Mouse (Mus musculus) embryo, embryonic 11.5 days (tissue): ENCODE data around the gene N4bp2l2.
"Not testable (repeated sequence)": the region's sequence is repeated elsewhere in the genome, so short reads cannot be mapped to it uniquely, and the experiment has no call there.

Experiments
- DNase-seq: peaks from one replicate; pipeline ENCODE4 v3.0.0-alpha.2; 2012; ENCODE audit warnings: low read depth, low spot score

N4bp2l2 gene

DNA sequence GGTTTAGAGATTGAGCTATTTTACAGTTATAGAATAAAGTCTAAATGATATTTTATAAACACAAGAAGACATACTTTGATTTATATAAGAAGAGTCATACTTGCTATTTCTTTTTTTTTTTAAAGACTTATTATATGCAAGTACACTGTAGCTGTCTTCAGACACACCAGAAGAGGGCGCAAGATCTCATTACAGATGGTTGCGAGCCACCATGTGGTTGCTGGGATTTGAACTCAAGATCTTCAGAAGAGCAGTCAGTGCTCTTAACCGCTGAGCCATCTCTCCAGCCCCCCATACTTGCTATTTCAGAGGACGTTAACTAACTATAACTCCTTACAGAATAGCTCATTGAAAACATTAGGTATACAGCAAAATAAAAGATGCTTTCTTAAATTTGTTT, 22.6 kb downstream of the N4bp2l2 start:
- not testable (repeated sequence) for DNase-seq

DNA sequence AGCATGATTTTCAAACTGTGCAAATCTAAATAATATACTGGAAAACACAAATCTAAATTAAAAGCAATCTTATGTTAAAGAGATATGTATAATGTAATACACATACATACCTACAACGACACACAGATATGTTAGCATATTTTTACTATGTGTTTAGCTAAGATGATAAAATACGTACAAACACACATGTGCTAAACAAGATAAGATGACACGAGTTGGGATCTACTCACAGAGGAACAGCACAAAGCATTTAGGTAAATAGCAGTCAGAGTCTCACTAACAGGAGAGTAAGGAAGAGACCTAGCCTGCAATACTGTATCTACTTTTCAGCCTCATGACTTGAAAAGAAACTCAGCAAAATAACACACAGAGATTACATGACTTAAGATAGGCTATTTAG, 24.5 kb downstream of the N4bp2l2 start:
- no peak for DNase-seq

DNA sequence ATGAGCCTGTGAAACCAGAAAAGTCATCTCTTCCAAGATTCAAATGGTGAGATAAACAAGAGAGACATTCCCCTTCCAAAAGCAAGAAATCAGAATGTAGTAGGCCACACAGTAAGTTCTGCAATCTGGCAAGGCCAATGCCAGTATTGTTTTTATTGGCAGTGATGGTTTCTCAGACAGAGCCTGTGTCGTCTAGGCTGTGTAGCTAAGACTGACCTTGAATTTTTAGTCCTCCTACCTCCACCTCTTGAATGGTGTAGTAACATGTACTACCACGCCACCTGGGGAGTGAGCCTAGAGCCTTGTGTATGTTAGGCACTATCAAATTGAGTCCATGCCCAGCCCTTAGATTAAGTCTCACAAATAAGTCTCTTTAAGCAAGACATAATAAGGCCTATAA, 36.3 kb downstream of the N4bp2l2 start:
- DNase-seq = no peak

DNA sequence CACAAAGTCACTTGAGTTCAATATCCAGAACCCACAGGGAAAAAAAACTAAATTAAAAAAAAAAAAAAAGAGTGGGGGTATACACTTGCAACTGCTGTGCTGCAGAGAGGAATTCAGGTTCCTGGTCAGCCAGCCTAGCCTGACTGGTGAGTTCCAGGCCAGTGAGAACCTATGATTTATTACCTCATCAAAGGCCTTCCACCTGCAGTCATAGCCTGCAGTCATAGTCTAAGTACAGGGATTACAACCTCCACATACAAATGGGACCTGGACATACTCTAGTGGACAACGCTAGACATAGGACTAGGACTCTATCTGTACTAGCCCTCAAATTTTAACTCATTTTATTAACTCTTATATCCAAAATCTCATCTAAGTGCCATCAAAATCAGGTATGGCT, 36.7 kb downstream of the N4bp2l2 start:
- DNase-seq = no peak

DNA sequence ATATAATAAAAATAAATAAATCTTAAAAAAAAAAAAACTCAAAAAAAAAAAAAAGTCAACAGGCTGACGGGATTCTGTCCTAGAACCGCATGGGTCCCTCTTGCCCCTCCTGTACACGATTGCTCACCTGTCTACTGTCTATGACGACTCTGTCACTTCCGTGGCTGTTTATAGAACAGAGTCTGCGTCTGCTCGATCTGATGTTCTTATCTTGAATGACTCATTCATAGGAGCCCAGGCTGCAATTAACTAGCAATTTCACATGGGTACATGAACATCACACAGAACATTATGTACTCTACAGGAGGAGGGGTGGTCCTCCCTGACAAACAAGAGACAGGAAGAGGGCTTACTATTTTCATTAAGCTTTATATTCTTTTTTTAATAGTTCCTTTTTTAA, 40.5 kb downstream of the N4bp2l2 start:
- no peak for DNase-seq

DNA sequence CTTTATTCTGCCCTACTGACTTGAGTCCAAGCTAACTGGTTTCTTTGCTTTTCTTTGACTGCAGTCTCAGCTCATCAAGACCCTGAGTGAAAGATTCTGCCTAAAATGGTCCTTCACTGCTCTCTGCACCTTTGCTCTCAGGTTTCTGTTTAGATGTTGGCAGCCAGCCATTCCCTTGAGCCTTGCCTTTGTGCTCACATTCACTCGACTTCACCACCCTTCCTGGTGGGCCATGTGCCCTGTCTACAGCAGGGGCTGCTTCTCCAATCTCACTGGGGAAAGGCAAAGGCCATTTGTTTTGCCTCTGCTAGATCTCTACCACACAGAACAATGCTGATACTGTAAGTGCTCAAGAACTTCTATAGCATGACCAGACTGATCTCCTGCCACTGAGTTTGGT, 43.2 kb downstream of the N4bp2l2 start:
- no peak for DNase-seq

DNA sequence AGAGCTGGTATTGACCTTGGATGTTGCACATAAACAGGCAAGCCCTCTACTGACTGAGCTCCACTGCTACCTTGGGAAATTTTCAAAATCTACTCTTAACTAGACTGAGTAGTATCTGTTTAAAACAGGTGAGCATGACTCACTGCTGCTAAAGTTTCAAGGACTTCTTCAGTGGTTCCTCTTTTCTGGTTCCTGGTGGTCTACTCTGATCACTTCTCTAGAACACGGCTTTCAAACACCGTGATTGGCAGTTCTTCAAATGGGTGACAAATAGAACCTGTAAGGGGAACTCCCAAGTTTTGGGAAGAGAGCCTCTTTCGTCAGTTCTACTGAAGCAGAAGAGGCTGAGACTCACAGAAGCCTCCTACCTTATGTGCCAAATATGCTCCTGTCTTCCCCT, 44.4 kb downstream of the N4bp2l2 start:
- DNase-seq = no peak

DNA sequence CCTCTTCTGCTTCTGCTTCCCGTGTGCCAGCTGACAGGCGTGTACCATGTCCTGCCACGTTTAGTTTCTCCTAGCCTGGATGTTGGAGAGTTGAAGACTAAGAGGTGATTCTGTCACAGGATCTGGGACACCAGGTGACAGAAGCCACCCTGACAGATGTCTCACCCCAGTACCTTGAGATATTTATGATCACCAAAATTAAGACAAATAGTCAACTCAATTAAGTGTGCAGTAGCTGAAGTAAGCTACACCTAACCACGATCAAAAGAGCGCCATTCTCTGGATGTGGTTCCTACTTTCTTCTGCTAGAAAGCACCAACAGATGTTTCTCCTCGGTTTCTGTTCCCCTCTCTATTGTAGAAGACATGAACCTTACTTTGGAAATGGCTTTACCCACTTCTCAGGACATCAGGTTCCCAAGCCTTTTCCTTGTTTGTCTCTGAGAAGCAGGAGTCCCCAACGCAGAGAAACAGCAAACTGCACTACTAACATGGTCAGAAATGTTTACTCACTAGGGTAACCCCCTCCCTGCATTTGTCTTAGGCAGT, 45.3 kb downstream of the N4bp2l2 start:
- DNase-seq = no peak

DNA sequence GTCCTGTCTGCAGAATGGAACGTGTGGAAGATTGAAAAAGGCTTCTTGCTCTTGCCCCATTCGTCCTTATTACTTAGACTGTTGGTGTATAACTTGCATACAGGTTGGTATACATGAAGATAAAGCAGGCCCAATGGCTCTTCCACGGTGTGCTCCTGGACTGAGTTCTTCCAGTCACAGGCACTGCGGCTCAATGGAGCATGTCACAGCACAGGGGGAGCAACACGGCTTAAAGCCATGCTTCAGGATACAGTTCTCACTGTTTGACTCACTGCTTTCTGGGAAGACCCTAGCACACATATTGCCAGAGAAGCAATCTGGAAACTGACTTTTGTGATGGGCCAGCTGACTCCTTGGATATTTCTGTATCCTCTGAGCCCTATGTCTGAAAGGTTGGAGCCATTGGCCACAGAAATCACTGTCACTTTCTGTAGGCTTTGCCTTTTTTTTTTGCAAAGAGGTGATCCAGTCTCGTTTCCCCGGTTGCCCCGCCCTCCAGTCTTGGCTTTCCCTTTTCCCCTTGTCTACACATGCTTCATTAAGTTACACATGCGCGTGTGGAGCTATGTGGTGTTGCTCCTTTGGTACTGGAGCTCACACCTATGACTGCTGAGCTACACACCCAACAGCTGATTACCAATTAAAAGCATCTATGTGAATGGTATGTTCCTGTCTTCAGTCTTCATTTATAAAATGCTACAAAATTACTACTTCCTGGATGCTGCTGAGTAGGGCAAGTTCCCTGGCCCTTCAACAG, 47.2 kb downstream of the N4bp2l2 start:
- DNase-seq = no peak

DNA sequence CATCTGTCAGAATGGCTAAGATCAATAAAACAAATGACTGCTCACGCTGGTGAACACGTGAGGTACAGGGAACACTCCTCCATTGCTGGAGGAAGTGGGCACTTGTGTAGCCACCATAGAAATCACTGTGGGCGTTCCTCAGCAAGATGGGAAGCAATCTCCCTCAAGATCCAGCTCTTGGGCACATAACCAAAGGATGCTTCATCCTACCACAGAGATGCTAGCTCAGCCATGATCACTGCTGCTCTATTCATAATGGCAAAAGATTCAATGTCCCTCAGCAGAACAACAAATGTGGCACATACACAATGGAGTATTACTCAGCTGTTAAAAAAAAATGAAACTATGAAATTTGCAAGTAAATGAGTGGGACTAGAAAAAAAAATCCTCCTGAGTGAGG, 49.3 kb downstream of the N4bp2l2 start:
- no peak for DNase-seq

DNA sequence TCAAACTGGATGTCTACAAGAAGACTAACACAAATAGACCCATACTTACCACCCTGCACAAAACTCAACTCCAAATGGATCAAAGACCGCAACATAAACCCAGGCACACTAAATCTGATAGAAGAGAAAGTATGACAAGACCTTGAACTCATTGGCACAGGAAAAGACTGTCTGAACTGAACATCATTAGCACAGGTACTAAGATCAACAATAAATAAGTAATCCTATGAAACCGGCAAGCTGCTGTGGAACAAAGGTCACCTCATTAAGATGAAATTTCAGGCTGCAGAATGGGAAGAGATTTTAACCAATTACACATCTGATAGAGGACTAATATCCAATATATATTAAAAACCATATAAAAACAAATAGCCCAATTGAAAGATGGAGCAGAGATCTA, 49.8 kb downstream of the N4bp2l2 start:
- no peak for DNase-seq

DNA sequence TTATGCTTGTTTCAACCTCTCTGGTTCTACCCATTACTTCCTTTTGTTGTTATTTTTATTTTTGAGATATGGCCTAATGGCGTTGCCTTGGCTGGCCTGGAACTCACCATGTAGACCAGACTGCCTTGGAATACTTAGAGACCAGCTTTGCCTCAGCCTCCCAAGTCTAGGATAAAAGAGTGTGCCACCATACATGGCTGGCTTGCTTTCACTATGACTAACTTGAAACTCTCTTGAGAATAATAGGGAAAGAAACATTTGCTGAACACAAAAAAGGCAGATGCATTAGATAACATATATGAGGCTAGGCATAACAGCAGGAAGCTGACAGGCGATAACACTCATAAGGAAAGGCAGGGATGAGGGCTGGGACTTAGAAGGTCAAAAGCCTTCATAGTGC, 51.9 kb downstream of the N4bp2l2 start:
- no peak for DNase-seq

DNA sequence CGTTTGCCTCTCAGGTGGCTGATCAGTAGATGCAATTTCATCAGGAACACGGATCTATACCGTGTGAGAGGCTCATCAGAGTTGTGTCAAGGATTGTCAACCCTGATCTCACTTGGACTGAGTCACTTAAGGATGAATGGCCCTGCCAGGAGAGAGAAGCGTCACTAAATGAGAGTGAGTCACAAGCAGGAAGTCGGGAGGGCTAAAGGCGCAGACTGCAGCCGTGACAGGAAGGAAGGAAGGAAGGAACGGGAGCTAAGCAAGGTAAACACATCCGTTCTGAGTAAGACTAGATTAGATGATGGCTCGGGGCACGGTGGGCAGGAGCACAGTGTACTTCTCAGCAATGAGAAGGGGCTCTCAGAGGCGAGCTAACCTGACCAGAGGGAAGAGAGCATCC, 54.3 kb downstream of the N4bp2l2 start:
- no peak for DNase-seq

DNA sequence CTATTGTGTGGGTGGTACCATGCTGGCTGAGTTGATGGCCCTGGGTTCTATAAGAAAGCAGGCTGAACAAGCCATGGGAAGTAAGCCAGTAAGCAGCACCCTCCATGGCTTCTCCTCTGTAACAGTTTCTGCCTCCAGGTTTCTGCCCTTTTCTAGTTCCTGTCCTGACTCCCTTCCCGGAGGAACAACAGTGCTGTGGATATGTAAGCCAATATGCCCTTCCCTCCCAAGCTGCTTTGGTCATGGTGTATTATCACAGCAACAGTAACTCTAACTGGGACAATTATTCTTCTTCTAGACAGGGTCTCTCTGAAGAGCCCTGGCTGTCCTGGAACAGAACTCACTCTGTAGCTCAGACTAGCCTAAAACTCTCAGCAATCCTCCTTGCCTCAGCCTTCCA, 54.8 kb downstream of the N4bp2l2 start:
- no peak for DNase-seq

DNA sequence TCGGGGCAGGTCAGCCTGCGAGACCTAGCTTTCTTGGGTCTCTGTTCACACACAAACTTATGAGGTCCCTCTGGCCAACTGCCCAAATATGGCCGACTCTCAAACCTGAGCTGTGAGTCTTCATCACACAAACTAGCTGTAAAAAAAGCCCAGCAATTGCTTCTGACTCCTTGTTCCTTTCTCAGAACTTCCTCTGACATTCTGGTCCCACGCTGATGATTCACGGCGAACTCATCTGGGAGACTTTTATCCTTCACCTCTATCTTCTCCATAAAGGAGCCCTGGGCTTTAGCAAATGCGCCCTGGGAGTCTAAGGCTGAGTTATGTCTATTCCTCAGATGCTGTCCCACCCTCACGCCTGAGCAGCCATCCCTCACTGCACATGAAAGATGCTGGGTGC, 58.4 kb downstream of the N4bp2l2 start:
- no peak for DNase-seq

DNA sequence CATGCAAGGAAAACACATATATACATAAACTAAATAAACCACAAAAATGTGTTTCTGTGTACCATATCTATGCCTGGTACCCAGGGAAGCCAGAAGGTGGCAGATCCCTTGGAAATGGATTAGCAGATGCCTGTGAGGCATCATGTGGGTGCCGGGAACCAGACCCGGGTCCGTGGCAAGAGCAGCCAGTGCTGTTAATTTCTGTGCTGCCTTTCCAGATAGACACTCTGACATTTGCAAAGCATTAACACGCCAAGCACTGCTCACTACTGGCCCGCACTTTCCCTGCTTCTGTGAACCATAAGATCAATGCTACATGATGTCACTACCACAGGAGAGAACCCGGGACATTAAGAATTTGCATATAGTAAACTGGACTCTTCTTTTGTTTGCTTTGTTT, 59.9 kb downstream of the N4bp2l2 start:
- no peak for DNase-seq

DNA sequence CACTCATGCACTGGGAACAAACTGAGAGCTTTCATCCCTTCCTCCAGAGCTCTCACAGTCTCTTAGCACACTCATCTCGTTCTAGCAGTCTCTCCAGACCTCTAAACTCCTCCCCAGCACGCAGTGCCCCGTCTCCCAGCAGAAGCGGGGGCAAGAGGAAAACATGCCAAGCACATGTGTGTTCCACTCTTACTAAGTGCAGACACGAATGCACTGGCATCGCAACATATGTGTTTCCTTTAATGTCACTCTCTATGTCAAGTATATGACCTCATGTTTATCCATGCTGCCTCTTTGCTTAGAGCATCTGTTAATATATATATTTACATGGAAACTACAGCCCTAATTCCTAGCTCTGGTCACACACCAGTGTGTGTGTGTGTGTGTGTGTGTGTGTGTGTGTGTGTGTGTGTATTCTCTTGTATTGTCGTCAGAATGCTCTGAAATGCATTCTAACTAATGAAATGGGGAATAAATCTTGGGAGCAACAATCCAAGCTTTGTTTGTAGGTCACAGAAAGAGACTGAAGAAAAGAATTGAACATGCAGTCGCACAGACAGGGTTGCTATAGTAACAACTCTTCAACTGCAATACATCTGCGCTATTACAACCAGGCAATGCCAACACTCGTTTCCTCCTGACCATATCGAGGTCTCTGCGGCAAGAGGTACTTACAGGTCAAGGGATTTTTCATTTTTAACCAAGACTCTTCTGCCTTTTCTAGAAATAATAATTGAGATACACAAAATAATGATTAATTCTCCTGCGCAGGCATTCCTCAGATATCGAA, 64.3 kb downstream of the N4bp2l2 start:
- no peak for DNase-seq

DNA sequence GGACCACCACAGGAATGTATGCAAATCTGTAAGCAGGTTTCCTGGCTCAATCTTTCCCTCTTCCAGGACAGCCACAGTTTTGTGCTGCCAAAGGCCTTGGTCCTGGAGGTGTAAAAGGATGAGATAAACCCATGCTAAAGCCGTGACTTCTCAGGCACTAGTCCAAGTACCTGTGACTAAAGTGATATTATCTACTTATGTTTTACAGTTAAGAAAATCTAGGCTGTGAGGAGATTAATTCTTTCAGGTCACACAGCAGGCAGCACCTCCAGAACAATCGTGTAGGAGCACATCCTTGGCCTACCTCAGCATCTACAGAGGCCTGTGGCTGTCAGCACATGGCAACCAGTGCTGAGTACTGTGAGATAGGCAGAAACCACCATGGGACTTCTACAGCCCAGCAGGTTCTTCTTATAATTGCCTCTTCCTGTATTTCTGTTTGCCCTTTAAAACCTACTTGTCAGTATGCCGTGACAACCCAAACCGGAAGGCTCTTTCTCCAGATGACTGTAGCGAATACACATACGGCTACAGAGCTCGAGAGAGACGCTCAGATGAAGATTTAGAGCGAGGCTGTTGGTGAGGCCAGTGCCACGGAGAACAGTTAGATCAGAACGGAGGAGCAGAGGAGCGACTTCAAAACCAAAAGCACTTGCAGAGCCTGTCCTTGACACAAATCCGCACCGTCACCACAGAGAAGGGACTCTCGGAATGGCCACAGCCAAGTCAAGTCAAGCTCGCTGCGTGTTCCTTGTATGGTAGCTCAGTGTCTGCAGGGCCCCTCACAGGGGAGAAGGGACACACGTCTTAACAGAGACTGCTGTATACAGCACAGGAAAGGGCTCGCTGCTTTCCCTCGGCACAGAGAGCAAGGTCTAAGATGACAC, 65.2 kb downstream of the N4bp2l2 start:
- DNase-seq = no peak

DNA sequence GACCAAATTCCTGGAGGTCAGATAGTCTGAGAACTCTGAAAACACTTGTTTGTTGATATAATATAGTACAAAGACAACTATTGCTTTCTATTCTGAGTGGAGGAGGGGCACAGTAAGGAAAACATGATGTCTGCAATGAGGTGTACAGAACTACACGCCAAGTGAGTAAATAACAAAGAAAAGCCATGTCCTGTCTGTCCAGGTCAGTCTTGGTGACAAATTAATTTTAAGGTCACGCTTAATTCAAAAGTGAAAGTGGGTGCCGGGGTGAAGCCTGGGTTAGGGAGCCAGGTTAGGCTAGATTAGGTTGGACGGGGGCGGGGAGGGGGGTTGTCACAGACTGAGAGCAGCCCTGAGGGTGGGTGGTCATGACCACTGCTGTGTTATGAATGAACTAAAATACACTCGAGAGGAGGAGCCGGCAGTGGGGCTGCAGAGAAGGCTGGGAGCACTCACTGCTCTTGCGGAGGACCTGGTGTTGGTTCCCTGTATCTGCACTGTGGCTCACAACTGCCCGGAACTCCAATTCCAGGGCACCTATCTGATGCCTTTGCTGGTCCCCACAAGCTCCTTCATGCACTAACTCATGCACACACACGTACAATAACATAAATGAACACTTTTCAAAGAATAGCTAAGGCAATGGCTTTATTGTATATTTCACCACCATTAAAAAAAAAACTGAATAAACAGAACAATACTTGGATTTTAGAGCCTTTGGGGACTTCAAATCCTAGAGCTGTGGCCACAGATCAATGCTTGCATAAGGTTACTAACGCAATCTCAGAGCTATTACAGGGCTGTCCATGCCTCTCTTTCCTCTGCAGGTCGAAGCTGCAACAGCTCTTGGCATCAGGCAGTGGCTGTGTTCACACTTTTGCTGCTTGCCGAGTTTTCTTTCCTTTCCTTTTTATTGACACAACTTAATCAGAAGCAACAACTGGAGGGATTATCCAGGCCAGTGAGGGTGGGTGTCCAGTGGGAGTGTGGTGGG, 66.4 kb downstream of the N4bp2l2 start:
- DNase-seq = no peak

DNA sequence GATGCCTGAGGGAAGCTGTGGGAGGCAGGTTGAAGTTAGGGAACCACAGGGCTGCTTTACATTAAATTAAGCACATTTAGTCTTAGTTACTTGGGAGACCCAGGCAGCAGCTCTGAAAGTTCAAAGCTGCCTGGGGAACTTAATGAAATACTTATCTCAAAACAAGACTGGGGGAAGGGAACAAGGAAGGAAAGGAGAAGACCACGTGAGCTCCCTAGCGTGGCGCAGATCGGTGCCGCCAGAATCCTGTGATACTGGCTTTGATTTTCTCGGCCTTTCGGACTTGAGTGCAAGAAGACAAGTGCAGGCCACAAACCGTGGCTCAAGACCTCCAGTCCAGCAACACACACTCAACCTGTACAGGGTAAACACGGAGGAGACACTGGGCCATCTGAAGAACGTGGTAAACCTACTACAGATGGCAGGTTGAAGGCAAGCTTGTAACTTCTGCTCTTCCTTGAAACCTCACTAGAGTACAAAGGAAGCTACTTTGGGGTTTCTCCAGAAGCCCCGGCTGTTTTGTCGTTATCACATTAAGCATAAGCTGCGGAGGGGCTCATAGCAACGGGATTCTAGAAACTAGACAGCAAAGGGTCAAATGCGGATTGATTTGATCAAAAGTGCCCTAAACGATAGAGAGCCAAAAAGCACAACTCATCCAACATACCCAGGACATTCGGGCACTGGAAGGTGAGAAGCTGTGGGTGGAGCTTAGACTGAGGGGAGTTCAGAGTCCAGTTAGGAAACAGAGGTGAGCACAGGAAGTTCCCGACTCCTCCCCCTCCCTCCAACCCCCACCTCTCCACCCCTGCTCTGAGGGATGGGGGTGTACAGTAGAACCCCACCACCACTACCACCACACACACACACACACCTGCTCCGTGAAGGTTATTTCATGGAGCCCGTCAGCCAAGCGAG, 67.5 kb downstream of the N4bp2l2 start:
- DNase-seq = no peak
